ENCODE assay signal across 29 mouse cellular contexts in the genomic region with DNA sequence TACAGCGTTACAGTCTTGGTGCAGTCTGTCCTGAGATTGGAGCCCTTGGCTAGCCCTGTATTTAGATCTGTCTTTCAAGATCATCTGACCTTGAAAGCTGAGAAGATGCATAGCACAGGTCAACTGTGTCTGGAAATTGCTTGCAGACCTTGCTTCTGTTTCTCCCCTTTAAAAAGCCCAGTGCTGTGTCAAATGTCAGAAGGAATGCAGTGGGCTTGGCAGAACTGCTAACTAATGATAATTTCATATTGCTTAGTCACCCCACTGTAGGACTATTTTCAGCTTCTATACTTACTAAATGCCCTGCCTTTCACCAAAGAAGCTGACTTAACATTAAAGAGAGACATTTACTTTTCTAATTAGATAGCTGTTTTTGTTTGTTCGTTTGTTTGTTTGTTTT. TPM values are rescaled to one million over a fixed set of nuclear protein-coding genes. Genes with fewer than 3 reads are reported as not detected.
DNase-seq lines count a peak whose midpoint lies in the region; ATAC-seq and TF ChIP-seq lines count a peak whose summit lies in the region.
"Had no signal": no experiment of that assay in that cellular context is flagged by ENCODE, and none has a peak within 500 bp of the region (broad histone marks: within the 10 kb centered on the region; RNA-seq: fewer than 3 reads in every experiment).

No protein-coding gene starts in this region.

- POLR2A ChIA-PET in Patski (lab: Charles Lee): interaction anchor here (0.5 kb wide), 1 partner anchor 78 kb away, joined by 4 read pairs; no protein-coding TSS in a partner anchor

- CTCF ChIA-PET in Patski (lab: Charles Lee): interaction anchor here (1.5 to 1.8 kb wide), 2 partner anchors 9 to 72 kb away, joined by 3 to 8 read pairs; no protein-coding TSS in a partner anchor

- H3K9me3 ChIP-seq in heart, postnatal 0 days (replicated peaks; ENCODE audit: control insufficient read depth, low read length): no peaks in the 10 kb centered on the region
- no peaks in the 10 kb centered on the region for H3K9me3 ChIP-seq in neural tube, embryonic 15.5 days (replicated peaks)
- H3K9me3 ChIP-seq in forebrain, postnatal 0 days (ENCODE audit: low read length): no peaks in the 10 kb centered on the region
- H3K9me3 ChIP-seq: forebrain, embryonic 15.5 days; G1E; limb, embryonic 13.5 days; liver, embryonic 12.5 days had no signal

- H3K4me2 ChIP-seq in heart, postnatal 0 days (ENCODE audit: low read depth, low read length): no peak overlapping the region
- no peak overlapping the region for H3K4me2 ChIP-seq in neural tube, embryonic 15.5 days
- H3K4me2 ChIP-seq in forebrain, postnatal 0 days (ENCODE audit: low read depth): no peak overlapping the region
- H3K4me2 ChIP-seq: forebrain, embryonic 15.5 days; hindbrain, embryonic 14.5 days; limb, embryonic 13.5 days; liver, embryonic 12.5 days; midbrain, embryonic 11.5 days had no signal

- no peak for TF ChIP-seq CTCF in heart, postnatal 0 days (IDR thresholded peaks at IDR 0.05; ENCODE audit: low read depth)
- no peak for TF ChIP-seq CTCF in Patski (IDR thresholded peaks at IDR 0.05)
- TF ChIP-seq CTCF in forebrain, postnatal 0 days (IDR thresholded peaks at IDR 0.05; ENCODE audit: low read depth): no peak

- ATAC-seq in heart, postnatal 0 days (ENCODE audit: insufficient read depth, low read depth): peak; percentile 62; the same call in 1 of the 2 replicates
- ATAC-seq in Patski: peak; percentile 63
- ATAC-seq in neural tube, embryonic 15.5 days (ENCODE audit: low FRiP score): no peak
- no peak for ATAC-seq in forebrain, postnatal 0 days
- ATAC-seq: forebrain, embryonic 15.5 days; inflammation-experienced regulatory T-cells, adult 6 months; liver, embryonic 12.5 days had no signal

- no peaks in the 10 kb centered on the region for H3K36me3 ChIP-seq in heart, postnatal 0 days (replicated peaks; ENCODE audit: control insufficient read depth, insufficient read depth, low read length)
- H3K36me3 ChIP-seq in neural tube, embryonic 15.5 days: no peaks in the 10 kb centered on the region
- no peaks in the 10 kb centered on the region for H3K36me3 ChIP-seq in forebrain, postnatal 0 days (ENCODE audit: insufficient read depth)
- H3K36me3 ChIP-seq: forebrain, embryonic 15.5 days; G1E; limb, embryonic 13.5 days; liver, embryonic 12.5 days had no signal

- peak overlapping the region; percentile 36 for H3K27ac ChIP-seq in heart, postnatal 0 days (ENCODE audit: low read depth)
- H3K27ac ChIP-seq in neural tube, embryonic 15.5 days (replicated peaks): no peak overlapping the region
- H3K27ac ChIP-seq in forebrain, postnatal 0 days (ENCODE audit: low read depth, low read length): no peak overlapping the region
- H3K27ac ChIP-seq: forebrain, embryonic 15.5 days; hindbrain, embryonic 14.5 days; limb, embryonic 13.5 days; liver, embryonic 12.5 days had no signal

- intact Hi-C loops in gastrocnemius, postnatal 14 days (cut with DNase I; ENCODE audit: low total_unique reads): no loop called here

- DNase-seq in gastrocnemius, postnatal 25 days: peak; percentile 46
- no peak for DNase-seq in gastrocnemius, postnatal 14 days
- peak; percentile 34 for DNase-seq in heart, postnatal 0 days (ENCODE audit: low spot score)
- DNase-seq in heart, adult 18-20 months: no peak
- DNase-seq in Patski (ENCODE audit: low read depth, low spot score): no peak
- peak; percentile 31 for DNase-seq in fibroblast of lung, adult 2 months (ENCODE audit: low read depth)
- no peak for DNase-seq in forebrain, postnatal 0 days
- DNase-seq: adrenal gland, postnatal 10 days; B cell, adult 2 months; cerebellum, adult 2 months; heart, postnatal 4 days; kidney, adult 8-10 months; kidney, postnatal 14 days; lung, adult 18-20 months; lung, postnatal 14 days; spleen, adult 18-20 months had no signal

- 55% methylated on average over 2 of the region's 2 CpGs for WGBS in heart, postnatal 0 days
- 93% methylated on average over 2 of the region's 2 CpGs for WGBS in neural tube, embryonic 15.5 days
- WGBS in forebrain, postnatal 0 days: 89% methylated on average over 2 of the region's 2 CpGs

- no peak overlapping the region for H3K9ac ChIP-seq in heart, postnatal 0 days (replicated peaks; ENCODE audit: low read depth, low read length)
- no peak overlapping the region for H3K9ac ChIP-seq in neural tube, embryonic 15.5 days (replicated peaks)
- H3K9ac ChIP-seq in forebrain, postnatal 0 days: no peak overlapping the region
- H3K9ac ChIP-seq: forebrain, embryonic 15.5 days; hindbrain, embryonic 14.5 days; limb, embryonic 13.5 days; liver, embryonic 12.5 days had no signal

- H3K27me3 ChIP-seq in heart, postnatal 0 days (ENCODE audit: control insufficient read depth, insufficient read depth, low read length): no peaks in the 10 kb centered on the region
- no peaks in the 10 kb centered on the region for H3K27me3 ChIP-seq in Patski
- H3K27me3 ChIP-seq in neural tube, embryonic 15.5 days (replicated peaks): no peaks in the 10 kb centered on the region
- no peaks in the 10 kb centered on the region for H3K27me3 ChIP-seq in forebrain, postnatal 0 days (ENCODE audit: insufficient read depth, low read length)
- H3K27me3 ChIP-seq: CH12.LX; forebrain, embryonic 15.5 days; limb, embryonic 13.5 days; liver, embryonic 12.5 days had no signal

- in situ Hi-C loops in Patski (cut with MboI; ENCODE audit: low pct_unique_long_range_greater_than_20kb): no loop called here

- TF ChIP-seq EP300 in heart, postnatal 0 days (IDR thresholded peaks at IDR 0.05; ENCODE audit: low read depth): no peak

- H3K4me3 ChIP-seq in heart, postnatal 0 days (ENCODE audit: low read depth, low read length): no peak overlapping the region
- H3K4me3 ChIP-seq in neural tube, embryonic 15.5 days (replicated peaks): no peak overlapping the region
- H3K4me3 ChIP-seq in forebrain, postnatal 0 days (ENCODE audit: low read depth, low read length): no peak overlapping the region
- H3K4me3 ChIP-seq: forebrain, embryonic 15.5 days; limb, embryonic 13.5 days; liver, embryonic 12.5 days had no signal

- peaks cover 27% of the 10 kb centered on the region; the same call in 1 of the 2 replicates for H3K4me1 ChIP-seq in heart, postnatal 0 days (ENCODE audit: control insufficient read depth, insufficient read depth)
- no peaks in the 10 kb centered on the region for H3K4me1 ChIP-seq in neural tube, embryonic 15.5 days
- no peaks in the 10 kb centered on the region for H3K4me1 ChIP-seq in forebrain, postnatal 0 days (ENCODE audit: insufficient read depth)
- H3K4me1 ChIP-seq: forebrain, embryonic 15.5 days; limb, embryonic 13.5 days; liver, embryonic 12.5 days had no signal

RNA-seq across cellular contexts. Expression of a gene that starts 27.5 kb away (rescaled TPM):
- total RNA-seq in gastrocnemius, postnatal 25 days (2021): 10 to 100 TPM; 10.3 to 20.8 TPM
- 1 to 10 TPM; 4.1 to 7.4 TPM for total RNA-seq in gastrocnemius, postnatal 14 days (2021)
- total RNA-seq in heart, postnatal 0 days (2014; rRNA removed; ENCODE audit: low replicate concordance): 1.5 and 3.4 TPM in 2 replicates
- 1.4 and 1.5 TPM in 2 replicates for polyA plus RNA-seq in heart, postnatal 0 days (2015; fragmentation: Nextera tagmentation; extraction: Ambion mirVana)
- total RNA-seq in heart, adult 18-20 months (2021): 10 to 100 TPM; 62.3 to 70.5 TPM
- polyA plus RNA-seq in Patski (2021): not detected
- not detected in 2 replicates for polyA plus RNA-seq in neural tube, embryonic 15.5 days (2015; fragmentation: Nextera tagmentation; extraction: Ambion mirVana)
- not detected in 2 replicates for total RNA-seq in forebrain, postnatal 0 days (2014; rRNA removed)
- polyA plus RNA-seq in forebrain, postnatal 0 days (2015; fragmentation: Nextera tagmentation; extraction: Ambion mirVana): 0.05 TPM in 1 of 2 replicates, not detected in the other
- total RNA-seq: CH12.LX; granulocyte monocyte progenitor cell, adult 5-6 weeks; left cerebral cortex, postnatal 14 days; megakaryocyte progenitor cell, adult 5-6 weeks had no signal
- polyA plus RNA-seq: forebrain, embryonic 15.5 days; G1E; inflammation-experienced regulatory T-cells, adult 6 months; limb, embryonic 13.5 days; midbrain, embryonic 11.5 days had no signal

RNA-seq across cellular contexts. Expression of a gene that starts 27.7 kb away (rescaled TPM):
- total RNA-seq in gastrocnemius, postnatal 25 days (2021): 100 to 1,000 TPM; 605 to 626 TPM
- total RNA-seq in gastrocnemius, postnatal 14 days (2021): 100 to 1,000 TPM; 489 to 566 TPM
- 55.0 and 113 TPM in 2 replicates for total RNA-seq in heart, postnatal 0 days (2014; rRNA removed; ENCODE audit: low replicate concordance)
- 1,697 and 1,774 TPM in 2 replicates for polyA plus RNA-seq in heart, postnatal 0 days (2015; fragmentation: Nextera tagmentation; extraction: Ambion mirVana)
- total RNA-seq in heart, adult 18-20 months (2021): 1,000 to 10,000 TPM; 1,622 to 1,793 TPM
- polyA plus RNA-seq in Patski (2021): 218 TPM
- polyA plus RNA-seq in neural tube, embryonic 15.5 days (2015; fragmentation: Nextera tagmentation; extraction: Ambion mirVana): 456 and 542 TPM in 2 replicates
- 54.9 and 82.2 TPM in 2 replicates for total RNA-seq in forebrain, postnatal 0 days (2014; rRNA removed)
- polyA plus RNA-seq in forebrain, postnatal 0 days (2015; fragmentation: Nextera tagmentation; extraction: Ambion mirVana): 469 and 592 TPM in 2 replicates

RNA-seq across cellular contexts. Expression of a gene that starts 40.6 kb away (rescaled TPM):
- total RNA-seq in gastrocnemius, postnatal 25 days (2021): under 1 TPM; 0.08 TPM
- total RNA-seq in gastrocnemius, postnatal 14 days (2021): under 1 TPM in 1 of 2 experiments, not detected in 1; 0.06 TPM
- 0.15 TPM in 1 of 2 replicates, not detected in the other for total RNA-seq in heart, postnatal 0 days (2014; rRNA removed; ENCODE audit: low replicate concordance)
- 0.16 and 0.23 TPM in 2 replicates for polyA plus RNA-seq in heart, postnatal 0 days (2015; fragmentation: Nextera tagmentation; extraction: Ambion mirVana)
- under 1 TPM; 0.67 to 0.77 TPM for total RNA-seq in heart, adult 18-20 months (2021)
- not detected for polyA plus RNA-seq in Patski (2021)
- polyA plus RNA-seq in neural tube, embryonic 15.5 days (2015; fragmentation: Nextera tagmentation; extraction: Ambion mirVana): 1.3 TPM in 2 replicates
- 1.5 and 1.6 TPM in 2 replicates for total RNA-seq in forebrain, postnatal 0 days (2014; rRNA removed)
- polyA plus RNA-seq in forebrain, postnatal 0 days (2015; fragmentation: Nextera tagmentation; extraction: Ambion mirVana): 1.3 and 1.5 TPM in 2 replicates
- total RNA-seq: CH12.LX; granulocyte monocyte progenitor cell, adult 5-6 weeks; megakaryocyte progenitor cell, adult 5-6 weeks had no signal
- polyA plus RNA-seq: G1E; inflammation-experienced regulatory T-cells, adult 6 months had no signal

RNA-seq across cellular contexts. Expression of a gene that starts 42.1 kb away (rescaled TPM):
- 100 to 1,000 TPM; 183 to 199 TPM for total RNA-seq in gastrocnemius, postnatal 25 days (2021)
- 100 to 1,000 TPM; 118 to 208 TPM for total RNA-seq in gastrocnemius, postnatal 14 days (2021)
- 51.9 and 68.1 TPM in 2 replicates for total RNA-seq in heart, postnatal 0 days (2014; rRNA removed; ENCODE audit: low replicate concordance)
- polyA plus RNA-seq in heart, postnatal 0 days (2015; fragmentation: Nextera tagmentation; extraction: Ambion mirVana): 62.2 and 70.3 TPM in 2 replicates
- total RNA-seq in heart, adult 18-20 months (2021): 100 to 1,000 TPM; 861 to 872 TPM
- not detected for polyA plus RNA-seq in Patski (2021)
- polyA plus RNA-seq in neural tube, embryonic 15.5 days (2015; fragmentation: Nextera tagmentation; extraction: Ambion mirVana): 0.32 TPM in 2 replicates
- 0.23 TPM in 1 of 2 replicates, not detected in the other for total RNA-seq in forebrain, postnatal 0 days (2014; rRNA removed)
- not detected in 2 replicates for polyA plus RNA-seq in forebrain, postnatal 0 days (2015; fragmentation: Nextera tagmentation; extraction: Ambion mirVana)
- total RNA-seq: CH12.LX; granulocyte monocyte progenitor cell, adult 5-6 weeks; left cerebral cortex, postnatal 14 days; megakaryocyte progenitor cell, adult 5-6 weeks had no signal
- polyA plus RNA-seq: forebrain, embryonic 15.5 days; G1E; hindbrain, embryonic 14.5 days; inflammation-experienced regulatory T-cells, adult 6 months; liver, embryonic 12.5 days; midbrain, embryonic 11.5 days; urinary bladder, adult 2 months had no signal

Comparison
In these comparisons a context has a peak if more than half of its experiments do, and no peak if none do; other contexts are left out.
1. DNase-seq: peak in gastrocnemius, postnatal 25 days (single experiment), heart, postnatal 0 days (single experiment) and fibroblast of lung, adult 2 months (single experiment); none in gastrocnemius, postnatal 14 days (single experiment), heart, adult 18-20 months (0 of 2), Patski (single experiment) and forebrain, postnatal 0 days (single experiment).
2. ATAC-seq: peak in heart, postnatal 0 days (single experiment) and Patski (single experiment); none in neural tube, embryonic 15.5 days (single experiment) and forebrain, postnatal 0 days (single experiment).